Mouse (Mus musculus) ZHBTc4 (cell line): ENCODE measurements around the gene Atp6v1g2.

Source experiments
- DNase-seq: peaks from one replicate; pipeline ENCODE4 v3.0.0-alpha.2; 2011; ENCODE audit warnings: low read depth, low spot score

Atp6v1g2 gene

DNA sequence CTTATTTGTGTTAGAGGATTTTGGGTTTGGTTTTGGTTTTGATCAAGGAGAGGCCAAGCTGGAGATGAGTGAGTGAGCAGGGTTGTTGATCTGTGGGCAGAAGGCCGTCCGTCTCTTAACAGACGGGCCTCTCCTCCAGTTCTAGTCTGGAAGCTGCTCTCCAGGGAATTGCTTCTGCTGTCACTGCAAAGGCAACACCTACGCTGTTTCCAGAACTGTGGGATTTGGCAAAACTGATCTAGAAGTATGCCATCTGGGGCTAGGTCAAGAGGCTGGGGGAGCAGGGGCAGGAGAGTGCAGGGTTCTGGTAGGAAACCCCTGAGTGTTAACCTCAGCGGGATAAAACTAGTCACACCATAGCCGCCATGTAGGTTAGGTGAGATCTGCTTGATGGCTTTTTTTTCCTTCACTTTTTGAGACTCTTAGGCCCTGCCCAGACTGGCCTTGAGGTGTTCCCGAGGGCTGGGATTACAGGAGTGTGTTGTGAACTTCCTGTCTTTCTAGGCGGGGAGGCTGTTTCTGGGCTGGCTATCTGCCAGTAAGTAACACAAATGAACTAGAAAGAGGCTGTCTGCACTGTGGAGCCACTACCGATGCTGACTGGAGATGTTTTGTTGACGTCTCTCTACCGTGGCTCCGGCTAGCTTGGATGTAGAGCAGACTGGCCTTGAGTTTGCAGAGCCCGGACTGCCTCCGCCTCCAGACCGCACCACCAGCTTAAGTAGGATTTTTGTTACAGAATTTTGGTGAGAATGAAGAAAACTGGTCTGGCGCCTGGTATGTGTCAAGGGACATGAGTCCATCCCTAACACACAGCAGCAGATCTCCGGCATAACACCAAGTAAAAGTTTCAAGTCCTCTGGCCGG, at the start of gene Atp6v1g2:
Gene Atp6v1g2, plus strand, starts transcription at position 547 of the 867 bp plus-strand sequence.
- no peak for DNase-seq

DNA sequence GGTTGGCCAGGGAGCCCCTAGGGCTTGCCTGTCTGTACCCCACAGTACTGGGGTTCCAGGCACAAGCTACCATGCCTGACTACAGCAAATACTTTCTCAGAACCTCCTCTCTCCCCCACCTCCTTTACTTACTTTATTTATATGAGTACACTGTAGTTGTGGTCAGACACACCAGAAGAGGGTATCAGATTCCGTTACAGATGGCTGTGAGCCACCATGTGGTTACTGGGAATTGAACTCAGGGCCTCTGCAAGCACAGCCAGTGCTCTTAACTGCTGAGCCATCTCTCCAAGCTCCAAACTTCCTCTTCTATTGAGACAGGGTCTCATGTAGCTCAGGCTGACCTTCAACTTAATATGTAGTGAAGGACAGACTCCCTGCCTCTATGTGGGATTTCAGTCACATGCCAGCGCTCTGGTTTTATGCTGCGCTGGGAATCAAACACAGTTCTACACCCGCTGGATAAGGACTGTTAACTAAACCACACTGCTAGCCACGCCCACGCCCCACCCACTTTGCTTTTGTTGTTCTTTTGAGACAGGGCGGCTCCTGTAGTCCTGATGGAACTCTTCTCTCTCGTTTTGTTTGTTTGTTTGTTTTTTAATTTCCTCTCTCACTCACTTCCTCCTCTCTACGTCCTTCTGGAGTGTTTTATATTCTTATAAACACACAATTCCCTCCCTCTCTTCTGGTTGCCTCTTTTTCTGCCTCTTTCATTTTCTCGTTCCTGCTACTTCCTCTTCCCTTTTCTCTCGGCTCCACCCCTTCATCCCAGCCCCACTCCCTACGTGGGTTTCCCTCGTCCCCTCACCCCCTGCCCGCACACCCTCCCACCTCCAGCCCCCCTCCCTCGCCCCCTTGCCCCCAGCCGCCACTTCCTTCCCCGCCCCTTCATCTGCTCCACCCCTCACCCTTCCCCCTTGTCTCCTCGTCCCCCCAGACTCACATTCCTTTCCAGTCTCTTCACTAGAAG, 47.5 kb upstream of the Atp6v1g2 start:
- peak; percentile 93 for DNase-seq

DNA sequence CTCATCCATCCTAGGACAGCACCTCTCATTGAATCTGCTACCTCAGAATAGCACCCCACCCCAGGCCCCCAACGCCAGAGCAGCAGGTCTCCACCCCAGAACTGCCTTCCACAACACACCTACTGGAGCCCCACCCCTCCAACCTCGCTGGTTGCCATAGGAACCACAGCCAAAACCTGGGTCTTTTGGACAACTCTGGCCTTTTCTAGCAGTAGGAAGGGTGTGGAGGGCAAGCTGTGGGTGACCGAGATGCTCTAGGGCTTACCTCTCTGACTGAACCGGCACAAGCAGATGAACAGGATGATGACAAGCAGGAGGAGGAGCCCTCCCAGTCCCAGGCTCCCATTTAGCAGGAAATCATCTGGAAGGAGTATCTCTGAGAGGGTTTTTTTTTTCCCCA, 46.8 kb upstream of the Atp6v1g2 start:
- peak; percentile 92 for DNase-seq

DNA sequence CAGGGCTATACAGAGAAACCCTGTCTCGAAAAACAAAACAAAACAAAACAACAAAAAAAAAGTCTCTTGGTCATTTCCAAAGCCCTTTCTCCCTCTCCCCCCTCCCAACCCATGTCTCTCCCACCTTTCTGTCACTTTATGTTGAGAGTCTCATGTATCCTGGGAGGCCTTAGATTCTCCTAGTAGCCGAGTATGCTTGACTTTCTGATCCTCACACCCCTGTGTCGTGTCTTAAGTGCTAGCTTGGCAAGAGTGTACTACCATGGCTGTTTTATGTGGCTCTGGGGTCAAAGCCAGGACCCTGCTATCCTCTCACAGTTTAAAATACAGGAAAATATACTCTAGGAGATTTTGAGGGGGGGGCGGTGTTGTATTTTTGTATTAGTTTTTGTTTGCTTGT, 46.1 kb upstream of the Atp6v1g2 start:
- DNase-seq, result no peak

DNA sequence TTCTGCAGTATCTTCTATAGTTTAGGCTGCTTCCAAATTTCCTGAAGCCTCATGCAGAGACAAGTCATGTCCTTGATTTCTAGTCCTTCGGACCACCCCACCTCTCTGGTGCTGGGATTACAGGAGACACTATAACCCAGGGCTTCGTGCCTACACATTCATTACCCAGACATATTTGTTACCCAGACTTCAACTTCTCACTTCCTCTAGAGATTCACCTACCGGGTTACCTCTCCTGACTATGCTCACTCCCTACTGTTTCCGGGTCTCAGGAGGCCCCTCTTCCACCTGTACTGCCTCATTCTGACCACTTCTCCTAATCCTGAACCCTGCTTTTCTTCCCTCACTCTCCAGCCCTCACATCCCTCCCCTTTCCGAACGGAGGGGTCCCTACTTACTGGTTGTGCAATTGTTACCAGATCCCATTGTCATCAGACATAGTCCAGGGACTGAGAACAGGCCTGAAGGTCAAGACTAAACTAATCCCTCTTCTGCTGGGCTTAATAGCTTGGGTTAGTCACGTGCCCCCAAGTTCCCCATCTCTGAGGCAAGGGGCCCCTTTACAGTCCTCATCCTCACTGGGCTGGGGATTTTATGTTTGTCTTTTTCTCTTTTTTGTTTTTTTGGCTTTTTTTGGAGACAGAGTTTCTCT, 45.4 kb upstream of the Atp6v1g2 start, which contains the start of gene Lst1:
Gene Lst1, minus strand, starts transcription at position 481 of the 652 bp plus-strand sequence.
- DNase-seq, result no peak

DNA sequence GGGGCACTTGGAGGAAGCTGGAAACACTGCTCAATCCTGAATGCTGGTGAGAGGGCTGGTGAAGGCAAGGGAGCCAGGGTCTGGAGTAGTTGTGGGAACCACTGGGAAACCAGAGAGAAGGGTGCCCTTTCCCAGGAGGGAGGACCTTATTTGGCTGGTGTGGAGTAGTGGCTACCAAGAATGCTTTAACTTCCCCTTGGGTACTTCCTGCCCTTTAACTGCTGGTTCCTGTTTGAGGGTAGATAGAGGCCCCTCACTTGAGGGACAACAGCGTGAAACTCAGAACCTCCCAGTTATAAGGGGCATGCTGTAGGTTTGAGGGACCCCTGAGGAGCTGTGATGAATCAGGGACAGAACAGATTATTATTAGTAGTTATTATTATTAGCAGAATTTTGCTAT, 44.3 kb upstream of the Atp6v1g2 start:
- no peak for DNase-seq

DNA sequence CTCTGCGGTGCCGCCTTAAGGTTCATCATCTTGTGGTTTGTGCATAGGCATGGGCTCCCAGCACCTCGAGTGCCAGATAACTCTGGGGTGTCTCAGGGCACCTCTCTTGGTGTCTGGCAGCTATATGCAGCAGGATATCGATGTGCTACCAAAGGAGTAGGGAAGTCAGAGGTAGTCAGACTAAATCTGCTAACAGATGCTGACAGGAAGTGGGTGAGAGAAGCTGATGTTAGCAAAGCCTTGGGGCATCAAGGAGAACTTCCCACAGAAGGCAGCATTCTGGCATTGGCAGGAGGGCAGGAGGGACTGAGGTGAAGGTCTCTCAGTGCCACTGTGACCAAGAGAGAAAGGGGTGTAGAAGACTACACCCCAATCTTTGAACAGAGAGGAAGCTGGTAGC, 43.4 kb upstream of the Atp6v1g2 start:
- DNase-seq, result no peak

DNA sequence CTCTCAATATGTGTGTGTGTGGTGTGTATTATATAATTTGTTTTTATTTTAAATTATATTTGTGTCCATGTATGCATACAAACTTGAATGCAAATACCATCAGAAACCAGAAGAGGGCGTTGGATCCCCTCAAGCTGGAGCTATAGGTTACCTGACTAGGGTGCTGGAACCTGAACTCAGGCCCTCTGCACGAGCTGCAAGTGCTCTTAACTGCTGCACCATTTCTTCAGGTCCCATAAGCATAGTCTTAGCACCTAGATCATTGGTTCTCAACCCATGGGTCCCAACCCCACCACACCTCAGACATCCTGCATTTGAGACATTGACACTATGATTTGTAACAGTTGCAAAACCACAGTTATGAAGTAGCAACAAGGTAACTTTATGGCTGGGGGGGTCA, 41.7 kb upstream of the Atp6v1g2 start:
- DNase-seq, result peak; percentile 50

DNA sequence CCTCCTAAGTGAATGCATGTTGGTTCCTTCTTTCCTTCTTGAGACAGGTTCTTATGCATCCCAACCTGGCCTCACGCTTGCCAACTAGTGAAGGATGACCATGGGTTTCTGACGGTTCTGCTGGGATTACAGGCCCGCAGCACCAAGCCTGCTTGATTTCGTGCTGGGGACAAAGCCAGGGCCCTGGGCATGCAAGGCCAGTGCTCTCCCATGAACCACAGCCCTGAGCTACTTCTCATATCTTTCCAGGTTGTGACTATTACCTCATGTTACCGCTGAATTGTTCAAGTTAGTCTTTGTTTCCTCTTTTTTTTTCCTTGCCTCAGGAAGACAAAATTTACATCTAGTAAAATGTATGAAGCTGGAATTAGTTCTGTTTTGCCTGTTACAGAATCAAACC, 40.5 kb upstream of the Atp6v1g2 start:
- no peak for DNase-seq

DNA sequence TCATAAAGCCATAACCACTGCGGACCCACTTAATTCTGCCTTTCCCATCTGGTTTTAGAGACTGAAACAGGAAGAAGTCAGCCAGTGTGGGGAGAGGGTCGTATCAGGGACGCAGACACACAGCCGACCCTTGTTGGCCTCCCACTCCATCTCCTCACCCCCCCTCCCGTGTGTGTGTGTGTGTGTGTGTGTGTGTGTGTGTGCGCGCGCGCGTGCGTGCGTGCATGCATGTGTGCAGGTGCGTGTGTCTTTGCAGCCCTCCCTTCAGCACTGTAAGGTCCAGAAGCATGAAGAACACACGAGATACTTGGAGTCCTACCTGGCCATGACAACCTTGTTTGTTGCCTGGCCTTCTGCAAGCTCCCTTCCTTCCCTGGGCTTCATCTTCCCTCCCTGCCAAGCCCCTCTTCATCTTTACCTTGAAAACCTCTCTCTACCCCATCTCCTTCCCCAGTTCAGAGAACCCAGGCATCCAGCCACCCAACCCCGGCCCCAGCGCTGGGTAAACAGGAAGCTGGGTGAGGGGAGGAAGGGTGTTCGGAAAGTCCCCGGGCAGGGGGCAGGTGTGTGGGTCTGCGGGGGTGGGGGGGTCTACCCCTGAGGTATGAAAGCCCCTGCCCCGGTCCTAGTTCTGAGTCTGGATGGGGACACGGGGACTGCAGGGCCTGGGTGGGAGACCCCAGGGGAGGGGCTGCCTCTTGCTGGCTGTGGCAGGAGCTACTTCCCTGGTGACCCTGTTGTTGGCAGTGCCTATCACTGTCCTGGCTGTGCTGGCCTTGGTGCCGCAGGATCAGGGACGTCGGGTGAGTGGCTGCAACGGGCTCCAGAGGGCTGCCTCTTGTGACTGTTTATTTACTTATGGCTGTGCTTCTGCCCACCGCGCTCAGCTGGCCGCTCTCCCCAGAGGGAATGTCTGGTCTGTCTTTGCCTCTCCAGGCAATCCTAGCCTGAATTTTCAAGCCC, 39.3 kb upstream of the Atp6v1g2 start, which contains the start of gene Ltb:
Gene Ltb, plus strand, starts transcription at position 559 of the 963 bp plus-strand sequence.
- no peak for DNase-seq

DNA sequence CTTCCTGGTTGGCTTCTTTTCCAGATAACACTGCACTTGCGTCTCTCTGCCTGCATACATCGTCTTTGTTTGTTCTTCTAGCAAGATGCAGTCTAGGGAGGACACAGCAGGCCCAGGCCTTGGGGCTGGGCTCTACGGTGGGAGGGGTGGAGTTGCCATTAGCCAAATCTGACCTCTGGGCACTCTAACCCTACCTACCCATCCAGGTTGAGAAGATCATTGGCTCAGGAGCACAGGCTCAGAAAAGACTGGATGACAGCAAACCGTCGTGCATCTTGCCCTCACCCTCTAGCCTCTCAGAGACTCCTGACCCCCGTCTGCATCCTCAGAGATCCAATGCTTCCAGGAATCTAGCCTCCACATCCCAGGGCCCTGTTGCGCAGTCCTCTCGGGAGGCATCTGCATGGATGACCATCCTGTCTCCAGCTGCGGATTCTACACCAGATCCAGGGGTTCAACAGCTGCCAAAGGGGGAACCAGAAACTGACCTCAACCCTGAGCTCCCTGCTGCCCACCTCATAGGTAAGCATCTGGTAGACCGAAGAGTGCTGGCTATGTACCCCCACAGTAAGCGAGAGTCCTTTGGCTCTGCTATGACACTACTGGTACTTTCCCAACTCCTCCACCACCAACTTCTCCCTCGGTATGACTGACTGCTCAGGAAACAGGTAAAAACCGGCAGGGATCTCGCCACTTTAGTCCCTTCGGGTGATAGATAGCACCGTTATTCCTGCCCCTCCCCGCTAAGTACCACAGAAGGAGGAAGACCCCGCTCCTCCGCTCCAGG, 38.4 kb upstream of the Atp6v1g2 start:
- DNase-seq, result no peak

DNA sequence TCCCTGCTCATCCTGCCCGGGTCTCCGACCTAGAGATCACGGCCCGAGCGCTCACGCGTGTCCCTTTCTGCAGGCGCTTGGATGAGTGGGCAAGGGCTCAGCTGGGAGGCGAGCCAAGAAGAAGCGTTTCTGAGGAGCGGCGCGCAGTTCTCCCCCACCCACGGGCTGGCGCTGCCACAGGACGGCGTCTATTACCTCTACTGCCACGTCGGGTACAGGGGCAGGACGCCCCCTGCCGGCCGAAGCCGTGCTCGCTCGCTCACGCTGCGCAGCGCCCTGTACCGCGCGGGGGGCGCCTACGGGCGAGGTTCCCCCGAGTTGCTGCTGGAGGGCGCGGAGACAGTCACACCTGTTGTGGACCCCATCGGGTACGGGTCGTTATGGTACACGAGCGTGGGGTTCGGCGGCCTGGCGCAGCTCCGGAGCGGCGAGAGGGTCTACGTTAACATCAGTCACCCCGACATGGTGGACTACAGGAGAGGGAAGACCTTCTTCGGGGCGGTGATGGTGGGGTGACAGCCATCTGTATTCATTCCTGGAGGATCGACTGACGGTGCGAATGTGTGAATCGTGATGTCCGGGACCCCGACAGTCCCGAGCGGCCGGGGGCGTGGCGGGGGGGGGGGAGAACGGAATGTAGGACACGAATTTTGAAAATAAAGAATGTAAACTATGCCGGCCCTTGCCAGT, 37.7 kb upstream of the Atp6v1g2 start:
- DNase-seq, result peak; percentile 88

DNA sequence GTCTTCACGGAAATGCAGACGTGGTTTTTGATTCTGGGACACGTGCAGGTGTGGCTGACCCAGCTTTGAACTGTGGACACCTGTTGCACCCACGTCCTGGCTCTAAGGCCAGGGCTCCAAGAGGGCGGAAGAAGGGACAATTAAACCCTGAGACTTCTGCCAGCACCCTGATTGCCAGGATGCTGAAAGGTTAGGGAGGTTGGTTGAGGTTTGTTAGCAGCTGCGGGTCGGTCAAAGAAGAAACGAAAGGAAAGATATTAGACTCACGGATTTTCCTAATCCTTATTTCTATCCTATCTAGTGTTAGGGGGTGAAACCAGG, 37.2 kb upstream of the Atp6v1g2 start:
- no peak for DNase-seq

DNA sequence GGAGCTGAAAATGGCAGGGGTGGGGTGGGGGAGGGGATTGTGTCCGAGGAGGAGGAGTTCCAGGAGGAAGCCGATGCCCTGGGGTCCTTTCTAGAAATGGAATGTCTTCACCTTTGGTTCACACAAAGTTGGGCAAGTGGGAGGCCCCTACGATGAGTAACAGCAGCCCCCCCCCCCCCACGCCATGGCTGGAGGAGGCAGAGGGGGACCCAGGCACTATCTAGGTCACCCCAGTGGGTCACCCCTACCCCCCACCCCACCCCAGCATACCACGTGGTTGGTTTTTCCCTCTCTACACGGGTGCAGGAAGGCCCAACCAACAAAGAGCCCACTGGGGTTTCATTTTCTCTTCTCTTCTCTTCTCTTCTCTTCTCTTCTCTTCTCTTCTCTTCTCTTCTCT, 36.3 kb upstream of the Atp6v1g2 start:
- no peak for DNase-seq

DNA sequence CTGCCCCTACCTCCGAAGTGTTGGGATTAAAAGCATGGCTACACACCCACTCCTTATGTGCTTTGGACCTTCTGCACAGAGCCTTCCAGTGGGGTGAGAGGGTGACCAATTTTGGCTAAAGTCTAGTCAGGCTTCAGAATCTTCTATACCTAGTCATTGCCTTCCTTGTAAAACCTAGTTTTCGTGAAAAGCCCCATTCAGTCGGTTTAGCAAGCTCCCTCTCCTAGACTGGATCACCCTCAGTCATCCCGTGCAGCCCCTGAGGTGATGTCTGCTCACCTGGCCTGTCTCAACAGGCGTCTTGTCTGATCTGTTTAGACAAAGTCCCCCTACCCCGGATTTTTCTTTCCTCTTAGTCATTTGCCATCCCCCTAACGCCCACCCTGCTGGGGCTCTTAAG, 35.4 kb upstream of the Atp6v1g2 start:
- no peak for DNase-seq

DNA sequence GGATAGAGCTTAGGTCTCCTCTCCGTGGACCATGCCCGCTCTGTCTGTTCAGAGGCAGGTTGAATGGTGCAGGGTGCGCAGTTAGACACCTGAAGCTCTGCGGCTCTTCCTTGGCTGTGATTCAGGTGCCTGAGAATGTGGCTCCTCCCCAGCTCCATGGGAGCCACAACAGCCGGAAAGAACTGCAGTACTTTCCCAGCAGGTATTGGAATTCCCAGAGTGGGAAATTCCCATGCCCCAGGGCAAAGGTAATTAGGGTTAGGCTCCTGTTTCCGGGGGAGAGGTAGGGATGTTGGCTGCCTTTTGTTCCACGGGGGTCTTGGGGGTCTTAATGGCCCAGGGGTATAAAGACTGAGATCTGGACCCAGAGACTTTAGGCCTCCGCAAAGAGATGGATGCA, 34.5 kb upstream of the Atp6v1g2 start:
- peak; percentile 52 for DNase-seq

DNA sequence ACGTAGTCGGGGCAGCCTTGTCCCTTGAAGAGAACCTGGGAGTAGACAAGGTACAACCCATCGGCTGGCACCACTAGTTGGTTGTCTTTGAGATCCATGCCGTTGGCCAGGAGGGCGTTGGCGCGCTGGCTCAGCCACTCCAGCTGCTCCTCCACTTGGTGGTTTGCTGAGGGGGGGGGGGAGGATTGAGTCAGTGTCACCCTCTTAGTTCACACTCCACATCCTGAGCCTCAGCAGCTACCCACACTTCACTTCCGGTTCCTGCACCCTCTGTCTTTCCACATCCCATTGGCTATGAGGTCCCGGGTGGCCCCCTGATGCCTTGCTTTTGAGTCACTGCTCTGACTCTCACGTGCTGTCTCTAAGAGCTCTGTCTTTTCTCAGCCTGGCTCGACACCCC, 33.1 kb upstream of the Atp6v1g2 start:
- no peak for DNase-seq

DNA sequence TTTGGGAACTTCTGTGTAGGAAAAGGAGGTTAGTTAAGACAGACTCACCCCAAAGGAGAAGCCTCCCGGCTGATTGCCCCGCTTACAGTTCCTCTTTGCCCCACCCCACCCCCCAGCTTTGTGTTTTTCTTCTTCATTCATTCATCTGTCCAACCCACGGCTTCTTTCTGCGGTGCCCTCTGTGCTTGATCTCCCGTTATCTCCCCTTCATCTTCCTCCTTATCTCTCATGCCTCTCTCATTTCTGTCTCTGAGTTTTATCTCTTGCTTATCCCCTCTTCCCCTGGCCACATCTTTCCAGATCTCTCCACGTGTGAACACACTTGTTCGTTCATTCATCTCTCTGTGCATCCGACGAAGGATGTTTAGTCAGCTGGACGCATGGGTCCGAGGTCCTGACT, 32.3 kb upstream of the Atp6v1g2 start:
- DNase-seq, result no peak

DNA sequence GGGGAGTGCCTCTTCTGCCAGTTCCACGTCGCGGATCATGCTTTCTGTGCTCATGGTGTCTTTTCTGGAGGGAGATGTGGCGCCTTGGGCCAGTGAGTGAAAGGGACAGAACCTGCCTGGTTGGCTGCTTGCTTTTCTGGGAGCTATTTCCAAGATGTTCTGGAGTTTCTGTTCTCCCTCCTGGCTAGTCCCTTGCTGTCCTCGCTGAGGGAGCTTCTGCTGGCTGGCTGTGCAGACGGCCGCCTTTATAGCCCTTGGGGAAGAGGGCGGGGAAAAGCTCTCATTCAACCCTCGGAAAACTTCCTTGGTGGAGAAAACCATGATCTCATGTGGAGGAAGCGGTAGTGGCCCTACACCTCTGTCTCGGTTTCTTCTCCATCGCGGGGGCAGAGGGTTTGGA, 31.7 kb upstream of the Atp6v1g2 start, which contains the start of gene Tnf:
Gene Tnf, minus strand, starts transcription at position 221 of the 400 bp plus-strand sequence.
- no peak for DNase-seq
